Mouse (Mus musculus) heart, postnatal 0 days (tissue): ENCODE data around the gene Nme3. TPM values are rescaled to one million over a fixed set of nuclear protein-coding genes. Genes with fewer than 3 reads are reported as not detected.

Experiments
- ATAC-seq: fragments of 200-750 bp; cut with Nextera tagmentation; 2 replicates; pipeline ENCODE4 v1.8.0; 2017; ENCODE audit warnings: low read depth, moderate number of reproducible peaks, moderate library complexity; ENCODE audit not compliant: insufficient read depth
- DNase-seq: peaks from one replicate; pipeline ENCODE4 v3.0.0-alpha.2; 2016; ENCODE audit warnings: low spot score
- H3K27ac ChIP-seq: fragments of 300-500 bp; sonication (generic); 2 replicates; pipeline ENCODE4 v1.5.1; 2014; ENCODE audit warnings: low read depth, mild to moderate bottlenecking
- H3K27me3 ChIP-seq: fragments of 300-500 bp; sonication (generic); 2 replicates; pipeline ENCODE4 v1.6.1; 2014; ENCODE audit warnings: low read length, mixed read lengths; ENCODE audit not compliant: control insufficient read depth, insufficient read depth
- H3K36me3 ChIP-seq: fragments of 300-500 bp; sonication (generic); replicated peaks from 2 replicates; pipeline ENCODE4 v1.6.1; 2014; ENCODE audit warnings: low read length, mixed read lengths; ENCODE audit not compliant: control insufficient read depth, insufficient read depth
- H3K4me1 ChIP-seq: fragments of 300-500 bp; sonication (generic); 2 replicates; pipeline ENCODE4 v1.6.1; 2014; ENCODE audit warnings: antibody characterized with exemption; ENCODE audit not compliant: control insufficient read depth, insufficient read depth
- H3K4me2 ChIP-seq: fragments of 300-500 bp; sonication (generic); 2 replicates; pipeline ENCODE4 v1.6.1; 2014; ENCODE audit warnings: low read depth, mild to moderate bottlenecking, low read length, moderate library complexity
- H3K4me3 ChIP-seq: fragments of 300-500 bp; sonication (generic); 2 replicates; pipeline ENCODE4 v1.5.1; 2014; ENCODE audit warnings: low read depth, low read length
- H3K9ac ChIP-seq: fragments of 300-500 bp; sonication (generic); replicated peaks from 2 replicates; pipeline ENCODE4 v1.6.1; 2014; ENCODE audit warnings: low read depth, low read length, mixed read lengths
- H3K9me3 ChIP-seq: fragments of 300-500 bp; sonication (generic); replicated peaks from 2 replicates; pipeline ENCODE4 v1.6.1; 2016; ENCODE audit warnings: low read length; ENCODE audit not compliant: control insufficient read depth
- CTCF ChIP-seq: IDR thresholded peaks from 2 replicates; pipeline ENCODE4 v1.5.1; 2016; ENCODE audit warnings: antibody characterized with exemption, control low read depth, low read depth
- EP300 ChIP-seq: IDR thresholded peaks from 2 replicates; pipeline ENCODE4 v1.6.1; 2016; ENCODE audit warnings: antibody characterized with exemption, low read depth
- WGBS: fragments of 180-500 bp; shearing (Covaris S2); extraction: QIAGEN DNeasy Blood & Tissue Kit; methylation state at CpG from one replicate; pipeline ENCODE4 v1.1.7; 2014; 5-methylcytosine and 5-hydroxymethylcytosine counted together
- polyA plus RNA-seq: library from polyadenylated mRNA; unstranded; fragments of >200 nt; fragmentation: Nextera tagmentation; extraction: Ambion mirVana; gene quantifications from 2 replicates; pipeline ENCODE4 v1.2.1, GENCODE M21; 2015
- total RNA-seq: library from RNA; depleted of rRNA; stranded (reverse); fragments of >200 nt; gene quantifications from 2 replicates; pipeline ENCODE4 v1.2.3, GENCODE M21; 2014; ENCODE audit warnings: low replicate concordance

The Nme3 gene
- total and polyA plus RNA-seq, 2 experiments from 2014 or later = 40.8 to 58.4 TPM

GRCm38 (mm10) chr17:24893276-24893675 lies 3.0 kb upstream of the Nme3 start:
- TF ChIP-seq CTCF (no peak), EP300 (no peak)
- no peak overlapping the region for H3K4me3 ChIP-seq
- H3K9ac ChIP-seq = no peak overlapping the region
- no peaks in the 10 kb centered on the region for H3K9me3 ChIP-seq
- peaks cover 21% of the 10 kb centered on the region; the same call in 1 of the 2 replicates for H3K4me1 ChIP-seq
- H3K27me3 ChIP-seq = no peaks in the 10 kb centered on the region
- H3K36me3 ChIP-seq = peaks cover 40% of the 10 kb centered on the region
- WGBS = 90% methylated on average over 2 of the region's 2 CpGs
- no peak overlapping the region for H3K27ac ChIP-seq
- DNase-seq (no peak), ATAC-seq (no peak)
- H3K4me2 ChIP-seq = no peak overlapping the region

GRCm38 (mm10) chr17:24894061-24894994 lies 2.0 kb upstream of the Nme3 start:
- Histone ChIP-seq H3K36me3 (peaks cover 51% of the 10 kb centered on the region), H3K4me1 (peaks cover 20% of the 10 kb centered on the region; the same call in 1 of the 2 replicates), H3K4me2 (peak overlapping the region; percentile 97), H3K9me3 (no peaks in the 10 kb centered on the region), H3K27me3 (no peaks in the 10 kb centered on the region), H3K9ac (peak overlapping the region; percentile 90), H3K27ac (peak overlapping the region; percentile 83), H3K4me3 (peak overlapping the region; percentile 71)
- DNase-seq = no peak
- TF ChIP-seq CTCF (no peak), EP300 (no peak)
- WGBS = 9% methylated on average over 31 of the region's 31 CpGs
- ATAC-seq = no peak

- Histone ChIP-seq H3K27me3 (no peaks in the 10 kb centered on the region), H3K9me3 (no peaks in the 10 kb centered on the region), H3K36me3 (peaks cover 58% of the 10 kb centered on the region), H3K9ac (peak within 1 kb of the TSS; percentile 90), H3K4me1 (peaks cover 20% of the 10 kb centered on the region; the same call in 1 of the 2 replicates), H3K27ac (peak within 1 kb of the TSS; percentile 83), H3K4me3 (peak within 1 kb of the TSS; percentile 71), H3K4me2 (peak within 1 kb of the TSS; percentile 97)
- WGBS = 0% methylated on average over 62 of the region's 62 CpGs
- ATAC-seq (peak; percentile 48), DNase-seq (peak; percentile 84)
- TF ChIP-seq CTCF = no peak
- TF ChIP-seq EP300 = no peak
These were observed 1.2 kb upstream of the Nme3 start, which contains the start of the genes Eme2 and Mrps34 for GRCm38 (mm10) chr17:24894995-24895547. Gene Eme2, minus strand, starts transcription at chr17:24895087. Gene Mrps34, plus strand, starts transcription at chr17:24895116.

- no peak for DNase-seq
- Histone ChIP-seq H3K36me3 (peaks cover 58% of the 10 kb centered on the region), H3K4me2 (peak overlapping the region; percentile 97), H3K4me1 (peaks cover 20% of the 10 kb centered on the region; the same call in 1 of the 2 replicates), H3K27me3 (no peaks in the 10 kb centered on the region), H3K9me3 (no peaks in the 10 kb centered on the region), H3K9ac (peak overlapping the region; percentile 90), H3K4me3 (peak overlapping the region; percentile 71), H3K27ac (peak overlapping the region; percentile 83)
- ATAC-seq = no peak
- TF ChIP-seq EP300 (no peak), CTCF (no peak)
- 9% methylated on average over 23 of the region's 23 CpGs for WGBS
These were observed 594 bp upstream of the Nme3 start for GRCm38 (mm10) chr17:24895571-24896240.

- no peak for DNase-seq
- Histone ChIP-seq H3K27me3 (no peaks in the 10 kb centered on the region), H3K9me3 (no peaks in the 10 kb centered on the region), H3K4me1 (peaks cover 20% of the 10 kb centered on the region; the same call in 1 of the 2 replicates), H3K36me3 (peaks cover 59% of the 10 kb centered on the region), H3K27ac (peak overlapping the region; percentile 83), H3K9ac (peak overlapping the region; percentile 90), H3K4me2 (peak overlapping the region; percentile 97), H3K4me3 (peak overlapping the region; percentile 71)
- TF ChIP-seq CTCF = no peak
- no peak for TF ChIP-seq EP300
- ATAC-seq = no peak
- WGBS = 46% methylated on average over 11 of the region's 11 CpGs
These were observed 631 bp downstream of the Nme3 start for GRCm38 (mm10) chr17:24896993-24897269.
